Mouse (Mus musculus): ENCODE measurements around the gene Mrps18a.

GRCm38 (mm10) chr17:46165460-46165859 lies 54.7 kb downstream of the Mrps18a start:
- TF ChIP-seq FLI1 (IDR thresholded peaks at IDR 0.05; ENCODE audit: low read length) (no peak), GATA1 (IDR thresholded peaks at IDR 0.05; ENCODE audit: borderline replicate concordance, low read length) (no peak)

Data from megakaryocyte, embryonic 14.5 days (primary cell).